Mouse (Mus musculus): ENCODE measurements around the gene Knop1.
A peak's percentile ranks its signal among the peaks of the same experiment; 100 is the strongest.

Knop1 gene

DNA sequence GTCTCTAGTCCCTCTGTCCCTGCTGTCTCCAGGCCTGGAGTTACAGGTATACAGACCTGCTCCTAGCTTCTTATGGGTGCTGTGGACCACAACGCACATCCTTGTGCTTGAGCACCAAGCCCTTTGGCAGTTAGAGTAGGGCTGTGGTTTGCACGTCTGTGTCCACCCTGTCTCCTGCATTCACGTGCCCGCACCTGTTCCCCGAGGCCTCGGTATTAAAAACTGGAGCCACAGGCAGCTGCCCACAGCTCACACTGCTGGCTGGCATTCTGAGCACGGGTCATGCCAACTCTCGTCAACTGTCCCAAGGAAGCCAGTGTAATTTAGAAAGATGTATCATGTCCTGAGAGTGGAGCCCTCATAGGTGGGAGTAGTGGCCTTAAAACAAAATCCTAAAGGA, 60.3 kb downstream of the Knop1 start:
- no peak for DNase-seq

DNA sequence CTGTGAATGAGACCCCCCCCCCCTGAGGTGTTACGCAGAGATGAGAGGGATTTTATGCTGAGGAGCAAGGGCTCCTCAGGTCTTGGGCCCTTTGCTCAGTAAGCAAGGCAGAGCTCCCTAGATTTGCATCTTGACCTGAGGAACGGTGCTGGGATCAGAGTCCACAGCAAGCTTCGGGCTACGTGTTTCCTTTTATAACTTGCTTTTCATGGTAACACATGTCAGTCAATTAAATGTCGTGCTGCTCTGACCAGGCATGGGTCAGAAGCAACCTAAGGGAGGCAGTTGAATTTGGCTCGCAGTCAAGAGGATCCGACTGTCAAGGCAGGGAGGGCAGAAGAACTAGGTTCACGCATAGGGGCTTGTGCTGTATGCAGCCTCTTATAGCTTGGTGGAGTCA, 62.2 kb downstream of the Knop1 start:
- DNase-seq: peak in 1 of 2 experiments; percentile 16
